Mouse (Mus musculus): ENCODE measurements around the gene Ccs.

DNA sequence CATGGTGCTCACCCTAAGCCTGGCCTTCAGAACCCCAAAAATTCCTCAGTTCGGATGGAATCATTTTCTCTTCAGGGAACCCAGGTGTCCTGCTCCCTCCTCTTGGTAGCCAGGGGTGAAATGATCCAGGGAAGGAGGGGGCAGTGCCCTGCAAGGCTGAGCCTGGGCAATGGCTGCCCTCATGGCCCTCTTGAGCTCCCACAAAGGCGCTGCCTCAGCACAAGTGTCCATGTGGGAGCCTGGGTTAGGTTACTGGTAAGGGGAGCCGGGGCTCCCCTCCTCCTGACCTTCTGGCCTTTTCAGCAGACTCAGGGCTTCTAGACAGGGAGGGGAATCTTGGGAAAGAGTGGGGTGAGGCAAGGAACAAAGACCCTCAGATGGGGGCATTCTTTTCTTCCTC, 37.6 kb upstream of the Ccs start:
- TF ChIP-seq CTCF (IDR thresholded peaks at IDR 0.05; ENCODE audit: low read depth, low read length), result no peak
- TF ChIP-seq TAL1 (conservative IDR thresholded peaks at IDR 0.05; ENCODE audit: low read depth, low read length), result no peak
